Mouse (Mus musculus) embryo, embryonic 10 days (tissue): ENCODE measurements around the gene Gm815.

Experiments
- DNase-seq: peaks from one replicate; pipeline ENCODE4 v3.0.0-alpha.2; 2015; ENCODE audit warnings: low spot score

Gene Gm815

DNA sequence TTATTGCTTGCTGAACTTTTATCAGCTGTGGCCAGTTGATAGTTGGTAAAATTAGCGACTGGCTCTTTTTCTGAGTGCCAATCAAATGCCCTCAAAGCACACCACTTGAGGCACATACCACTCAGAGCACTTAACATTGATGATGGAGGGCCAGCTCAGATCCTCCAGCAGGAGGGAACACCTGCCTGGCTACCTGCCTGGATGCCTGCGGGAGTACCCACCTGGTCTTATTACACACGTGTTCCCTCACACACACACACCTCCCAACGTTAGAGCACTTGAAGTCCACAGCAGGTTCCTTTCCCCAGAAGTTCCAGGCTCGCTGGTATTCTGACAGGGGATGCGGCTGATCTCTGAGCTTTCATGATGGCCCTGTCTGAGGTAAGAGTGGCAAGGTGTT is at the start of gene Gm815:
Gene Gm815 (plus strand): TSS at position 266 of the 400 bp plus-strand sequence.
- DNase-seq: no peak

- no peak for DNase-seq
Measured at GRCm38 (mm10) chr19:26837626-26838025, 48.1 kb upstream of the Gm815 start.

DNA sequence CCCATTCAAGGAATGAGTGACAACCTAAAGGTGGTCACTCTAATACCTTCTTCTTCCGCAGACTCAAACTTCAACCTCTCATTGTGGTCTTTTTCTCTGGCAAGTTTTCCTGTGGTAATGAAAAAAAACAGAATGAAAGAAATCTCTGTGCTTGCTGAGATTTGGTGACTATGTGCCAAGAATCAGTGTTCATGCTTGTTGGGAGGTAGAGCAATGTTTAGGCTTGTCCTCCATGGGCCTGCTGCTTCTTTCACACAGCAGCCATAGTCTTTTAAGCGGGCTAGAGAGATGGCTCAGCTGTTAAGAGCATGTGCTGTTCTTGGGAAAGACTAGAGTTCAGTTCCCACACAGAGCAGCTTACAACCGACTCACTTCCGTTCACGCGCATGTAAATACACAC is 41.8 kb upstream of the Gm815 start:
- no peak for DNase-seq

GRCm38 (mm10) chr19:26844813-26845212 is 40.9 kb upstream of the Gm815 start:
- peak; percentile 88 for DNase-seq

DNA sequence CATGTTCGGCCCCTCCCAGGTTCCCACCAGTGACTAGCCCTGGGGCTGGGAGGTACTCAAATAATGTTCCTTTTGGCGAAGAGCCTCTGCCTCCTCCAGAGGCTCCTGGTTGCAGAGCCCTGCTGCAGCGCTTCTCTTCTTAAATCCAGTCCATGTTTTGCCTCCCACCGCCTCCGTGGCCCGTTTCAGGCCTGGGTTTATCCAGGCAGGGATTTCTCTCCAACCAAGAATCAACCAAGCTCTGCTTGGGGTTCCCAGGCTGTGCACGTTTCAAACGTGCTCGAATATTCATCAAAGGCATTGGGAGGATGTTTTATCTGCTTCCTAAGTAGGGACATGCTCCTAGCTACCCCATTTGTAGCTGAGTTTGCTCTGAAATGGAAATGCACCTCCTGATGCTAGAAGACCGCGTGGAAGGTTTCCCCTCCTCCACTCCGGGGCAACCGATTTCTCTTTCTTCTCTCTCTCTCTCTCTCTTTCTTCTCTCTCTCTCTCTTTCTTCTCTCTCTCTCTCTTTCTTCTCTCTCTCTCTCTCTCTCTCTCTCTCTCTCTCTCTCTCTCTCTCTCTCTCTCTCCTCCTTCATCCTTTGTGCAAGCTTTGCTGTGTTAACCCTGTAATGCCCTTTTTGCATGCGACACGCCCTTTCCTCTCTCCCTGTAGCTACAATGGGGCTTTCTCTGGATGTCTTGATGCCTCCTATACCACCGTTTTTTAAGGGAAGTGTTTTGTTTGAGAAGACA is 40.2 kb upstream of the Gm815 start:
- DNase-seq: peak; percentile 97

- no peak for DNase-seq
Measured at GRCm38 (mm10) chr19:26846017-26846285, 39.7 kb upstream of the Gm815 start.

DNA sequence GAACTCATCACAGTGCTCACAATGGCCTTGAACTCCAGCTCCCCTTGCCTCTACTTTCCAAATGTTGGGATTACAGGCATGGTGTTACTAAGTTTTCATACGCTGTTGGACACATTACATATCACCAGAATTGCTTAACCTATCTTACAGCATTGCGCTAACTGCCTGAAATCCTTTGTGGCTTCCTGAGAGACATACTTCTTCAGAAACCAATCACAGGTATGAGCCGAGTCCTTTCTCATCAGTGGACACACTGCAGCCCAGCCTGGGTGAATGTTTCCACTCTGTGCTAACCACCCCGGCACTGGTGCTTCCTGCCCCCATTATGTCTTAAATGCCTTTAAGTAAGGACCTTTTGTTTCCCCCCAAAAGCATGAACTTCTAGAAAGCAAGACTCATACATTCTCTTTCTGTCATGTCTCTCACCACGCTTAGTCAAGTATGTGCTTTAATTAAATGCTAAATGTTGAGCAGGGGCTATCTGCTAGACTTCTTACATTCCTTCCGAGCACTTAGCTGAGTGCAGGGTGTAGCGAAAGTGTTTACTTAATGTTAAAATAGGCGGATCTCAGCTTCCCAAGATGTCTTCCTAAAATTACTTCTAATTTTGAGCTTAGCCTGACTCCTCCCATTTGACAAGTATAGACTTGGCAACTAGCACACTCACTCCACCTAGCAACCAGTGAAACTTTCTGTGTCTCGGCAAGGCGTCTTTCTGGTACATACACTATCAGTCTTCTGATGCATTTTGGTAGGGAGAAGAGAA is 34.5 kb upstream of the Gm815 start:
- no peak for DNase-seq

GRCm38 (mm10) chr19:26852325-26852900 is 33.3 kb upstream of the Gm815 start:
- DNase-seq: no peak

GRCm38 (mm10) chr19:26853701-26854282 is 31.9 kb upstream of the Gm815 start:
- no peak for DNase-seq

DNA sequence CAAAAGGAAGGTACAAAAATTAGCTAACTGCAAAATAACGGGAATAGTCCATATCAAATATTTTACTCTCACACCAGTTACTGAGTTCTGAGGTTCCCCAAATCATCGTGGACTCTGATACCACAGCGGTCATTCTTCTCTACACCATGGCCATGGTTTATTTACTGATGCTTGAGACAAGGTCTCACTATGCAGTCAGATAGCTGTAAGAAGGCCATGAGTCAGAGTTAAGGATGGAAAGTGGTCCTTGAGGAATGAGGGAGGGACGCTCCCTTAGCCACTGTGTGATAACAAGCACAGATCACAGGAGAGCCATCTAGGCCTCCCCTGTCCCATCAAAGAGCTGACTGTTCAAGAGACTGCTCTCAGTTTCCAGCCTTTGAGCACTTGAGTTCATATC is 31.0 kb upstream of the Gm815 start:
- no peak for DNase-seq

- DNase-seq: no peak
Measured at GRCm38 (mm10) chr19:26855152-26855551, 30.5 kb upstream of the Gm815 start.

DNA sequence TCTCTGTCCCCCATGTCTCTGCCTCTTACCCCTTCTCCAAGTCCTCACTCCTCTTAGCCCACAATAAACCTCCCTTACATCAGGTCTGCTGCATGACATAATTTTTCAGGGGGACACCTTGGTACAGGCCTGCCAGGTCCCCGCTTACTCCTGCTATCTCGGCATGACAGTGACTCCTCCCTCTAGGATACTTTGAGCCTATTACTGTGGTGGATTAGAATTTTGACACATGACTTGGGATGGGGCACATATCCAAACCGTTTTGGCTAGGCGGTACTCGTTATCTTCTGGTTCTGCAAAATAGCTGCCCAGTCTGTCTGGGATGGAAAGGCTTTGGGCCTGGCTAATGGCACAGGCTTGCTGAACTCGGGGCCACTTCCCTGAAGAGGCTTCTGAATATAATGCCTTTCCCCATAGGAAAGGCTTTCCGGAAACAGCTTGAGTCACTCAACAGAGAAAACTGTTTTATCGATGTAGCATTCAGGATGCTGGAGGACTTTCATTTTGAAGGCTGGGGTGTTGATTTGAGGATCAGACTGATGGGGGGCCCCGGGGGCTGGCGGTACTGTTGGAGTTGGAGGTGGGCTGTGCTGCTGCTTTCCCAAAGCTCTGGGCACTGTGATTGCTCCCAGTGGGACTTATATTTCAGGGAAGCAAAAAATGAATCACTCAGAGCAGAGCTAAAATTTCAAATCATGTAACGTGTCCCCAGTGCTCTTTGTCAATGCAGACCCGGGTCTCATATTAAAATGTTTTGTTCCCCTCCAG is 27.1 kb upstream of the Gm815 start:
- no peak for DNase-seq

DNA sequence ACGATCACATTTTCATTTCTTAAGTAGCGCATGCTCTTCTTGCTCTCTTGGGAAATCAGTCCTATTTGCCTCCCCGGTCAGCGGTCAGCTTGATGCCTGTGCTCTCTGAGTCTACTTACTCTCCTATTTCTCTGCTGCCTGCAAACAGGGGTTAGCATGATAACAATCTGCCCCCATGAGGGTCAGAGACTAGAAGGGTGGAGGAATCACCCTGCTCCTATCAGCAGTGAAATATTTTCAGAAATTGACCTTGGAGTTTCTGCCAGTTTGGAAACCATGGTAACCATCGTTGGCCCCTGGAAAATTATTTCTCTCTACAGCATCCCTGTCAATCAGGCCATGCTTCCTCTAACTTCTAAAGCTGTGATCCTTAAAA is 26.5 kb upstream of the Gm815 start:
- no peak for DNase-seq

- no peak for DNase-seq
Measured at GRCm38 (mm10) chr19:26863662-26864061, 22.0 kb upstream of the Gm815 start.

DNA sequence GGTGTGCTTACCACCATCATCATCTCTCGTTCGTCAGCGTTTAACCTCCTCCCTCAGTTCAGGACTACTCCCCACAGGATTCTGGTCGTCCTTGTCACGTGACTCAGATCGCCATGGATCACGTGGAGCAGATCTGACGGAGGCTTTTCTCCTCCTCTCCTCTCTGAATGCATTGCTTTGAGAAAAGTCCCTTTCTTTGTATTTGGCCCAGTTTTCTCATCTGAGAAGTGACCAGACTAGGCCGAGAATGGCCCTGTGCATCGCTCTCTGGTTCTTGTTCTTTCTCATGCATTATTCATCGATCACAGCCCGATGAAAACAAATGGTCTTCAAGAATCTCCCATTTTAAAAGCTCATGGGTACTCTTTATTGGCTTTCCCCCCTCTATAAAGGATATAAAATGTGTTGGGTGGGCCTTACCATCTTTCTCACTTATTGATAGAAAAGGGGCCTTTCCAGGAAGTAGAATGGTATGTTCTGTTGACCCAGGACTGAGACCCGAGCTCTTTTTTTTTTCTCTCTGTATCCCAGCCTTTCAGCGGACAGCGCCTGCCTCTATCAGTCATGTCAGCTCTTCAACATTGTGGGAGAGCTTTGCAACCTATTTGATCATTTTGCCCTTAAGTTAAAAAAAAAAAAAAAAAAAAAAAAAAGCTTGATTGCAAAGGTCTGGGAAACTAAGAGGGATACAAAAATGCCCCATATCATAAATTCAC is 20.5 kb upstream of the Gm815 start:
- DNase-seq: peak; percentile 44

DNA sequence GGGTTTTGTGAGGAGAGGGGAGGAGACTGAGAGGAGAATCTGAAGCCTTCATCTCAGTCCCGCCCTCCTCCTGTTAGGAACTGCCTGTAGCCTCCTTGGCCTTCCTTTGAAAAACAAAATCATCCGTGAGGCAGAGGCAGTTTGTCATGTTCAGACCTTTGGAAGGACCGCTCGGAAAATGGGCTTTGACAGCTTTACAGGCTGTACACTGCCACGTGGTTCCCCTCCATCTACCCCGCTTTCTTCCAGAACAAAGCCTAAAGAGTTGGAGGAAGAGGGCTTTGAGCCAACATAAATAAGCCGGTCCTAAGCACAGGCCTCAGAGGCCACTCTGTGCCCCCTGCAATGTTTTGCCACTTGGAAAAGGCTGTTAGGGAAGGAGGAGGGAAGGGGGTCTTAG is 19.9 kb upstream of the Gm815 start:
- DNase-seq: peak; percentile 84

DNA sequence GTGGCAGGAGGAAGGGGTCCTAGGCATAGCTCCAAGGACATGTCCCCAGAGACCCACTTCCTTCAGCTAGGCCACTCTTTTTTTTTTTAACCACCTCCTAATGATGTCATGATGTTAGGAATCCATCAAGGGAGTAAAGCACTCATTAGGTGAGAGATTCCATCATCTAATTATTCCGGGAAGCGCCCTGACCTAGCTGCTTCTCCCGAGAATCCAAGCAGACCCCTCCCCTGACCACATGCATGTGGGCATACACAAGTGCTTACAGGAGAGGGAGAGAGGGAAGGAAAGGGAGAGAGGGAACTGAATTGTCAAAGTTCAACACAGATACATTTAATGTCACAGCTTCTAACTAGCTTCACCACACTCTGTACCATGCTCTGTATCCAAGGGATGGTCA is 16.1 kb upstream of the Gm815 start:
- no peak for DNase-seq

- peak; percentile 61 for DNase-seq
Measured at GRCm38 (mm10) chr19:26870280-26870679, 15.4 kb upstream of the Gm815 start.

- DNase-seq: peak; percentile 51
Measured at GRCm38 (mm10) chr19:26871096-26871495, 14.6 kb upstream of the Gm815 start.

GRCm38 (mm10) chr19:26872886-26873285 is 12.8 kb upstream of the Gm815 start:
- DNase-seq: no peak

DNA sequence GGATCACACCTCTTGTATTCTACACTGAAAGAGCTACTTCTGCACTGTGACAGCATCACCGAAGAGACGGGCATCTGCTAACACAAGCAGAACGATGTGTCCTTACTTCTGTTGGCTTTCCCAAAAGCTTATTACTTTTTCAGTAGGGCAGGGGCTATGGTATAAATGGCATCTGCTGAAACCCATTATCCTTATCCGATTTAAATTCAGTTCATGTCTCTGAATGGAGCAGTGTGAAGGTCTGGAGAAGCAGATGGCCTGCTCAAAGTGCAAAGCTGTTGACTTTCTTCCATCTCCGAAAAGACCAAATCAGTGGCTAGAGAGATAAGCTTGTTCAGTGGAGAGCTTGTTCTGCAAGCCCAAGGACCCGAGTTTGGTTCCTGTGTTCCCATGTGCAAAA is 10.1 kb upstream of the Gm815 start:
- no peak for DNase-seq
